Mouse (Mus musculus): Measurements from ENCODE around the gene Olfr1303. TPM values are rescaled to one million over a fixed set of nuclear protein-coding genes. Genes with fewer than 3 reads are reported as not detected.

Gene Olfr1303
- total RNA-seq (2017), result not detected in 2 replicates

DNA sequence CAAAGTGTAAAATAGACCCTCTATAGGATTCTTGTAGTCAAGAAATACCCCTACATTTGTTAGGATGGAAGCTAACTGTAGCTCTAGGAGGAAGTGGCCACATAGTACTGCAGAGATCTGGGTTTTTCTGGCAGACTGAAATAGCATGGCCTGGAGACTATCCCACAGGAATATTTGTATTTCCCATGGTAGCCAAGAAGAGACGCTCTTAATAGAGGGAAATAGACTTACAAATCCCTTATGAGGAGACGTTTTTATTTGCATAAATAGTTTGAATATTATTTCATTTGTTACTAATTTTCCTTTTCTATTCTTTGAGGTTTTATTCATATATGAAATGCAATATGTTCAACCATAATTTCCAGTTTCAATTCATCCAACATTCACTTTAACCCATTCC is at the start of gene Olfr1303:
Gene Olfr1303, minus strand, starts transcription at position 101 of the 400 bp plus-strand sequence.
- no peak for ATAC-seq (replicated peaks in 1 of 2; ENCODE audit: insufficient read depth in 1 of 2, low FRiP score in 2 of 2, low TSS enrichment in 1 of 2, low read depth in 1 of 2, poor library complexity in 2 of 2, severe bottlenecking in 2 of 2)

DNA sequence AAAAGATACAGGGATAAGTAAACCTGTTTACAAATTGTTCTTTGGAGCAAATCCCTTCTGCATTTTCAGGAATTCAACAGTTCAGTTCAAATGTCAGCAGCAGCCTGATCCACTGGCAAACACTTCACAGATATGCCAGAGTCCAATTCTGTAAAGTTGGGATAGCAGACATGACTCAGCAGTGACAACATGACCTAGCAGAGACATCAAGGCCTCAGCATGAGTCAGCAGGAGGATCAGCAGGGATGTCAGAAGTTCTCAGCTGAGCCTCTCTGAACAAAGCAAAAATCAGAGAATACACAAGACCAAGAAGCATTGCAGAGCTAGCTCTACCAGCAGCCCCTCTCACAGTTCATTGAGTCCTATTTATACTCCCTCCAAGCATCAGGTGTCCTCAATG is 7.2 kb downstream of the Olfr1303 start:
- ATAC-seq (replicated peaks in 1 of 2; ENCODE audit: insufficient read depth in 1 of 2, low FRiP score in 2 of 2, low TSS enrichment in 1 of 2, low read depth in 1 of 2, poor library complexity in 2 of 2, severe bottlenecking in 2 of 2), result no peak

DNA sequence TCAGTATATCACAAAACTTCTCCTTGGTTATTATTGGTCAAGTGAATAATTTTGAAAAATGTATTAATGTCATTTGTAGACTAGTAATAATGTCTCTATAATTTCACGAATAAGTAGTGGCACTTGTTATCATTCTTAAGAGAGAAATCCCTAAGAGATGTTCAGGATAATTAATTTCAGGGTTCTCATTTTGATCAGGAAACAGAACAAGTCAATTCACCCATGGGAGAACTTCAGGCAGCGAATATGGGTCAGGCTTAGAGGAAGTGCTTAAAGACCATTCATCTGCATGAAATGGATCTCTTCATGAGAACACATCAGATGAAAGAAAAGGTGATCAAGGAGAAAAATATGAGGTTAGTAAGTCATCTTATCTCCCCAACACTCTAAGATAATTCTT is 43.0 kb downstream of the Olfr1303 start, which contains the start of gene Olfr1302:
Gene Olfr1302, plus strand, starts transcription at position 301 of the 400 bp plus-strand sequence.
- ATAC-seq (replicated peaks in 1 of 2; ENCODE audit: insufficient read depth in 1 of 2, low FRiP score in 2 of 2, low TSS enrichment in 1 of 2, low read depth in 1 of 2, poor library complexity in 2 of 2, severe bottlenecking in 2 of 2), result no peak

Other genes with a start within 250 kb of the Olfr1303 start
- not detected in 2 replicates for gene Olfr1297, start 193.8 kb downstream of the Olfr1303 start, total RNA-seq (2017)
- not detected in 2 replicates for gene Olfr1298, start 171.1 kb downstream of the Olfr1303 start, total RNA-seq (2017)
- gene Olfr1299, start 158.9 kb downstream of the Olfr1303 start, total RNA-seq (2017), result not detected in 2 replicates
- not detected in 2 replicates for gene Olfr1301, start 69.3 kb downstream of the Olfr1303 start, total RNA-seq (2017)
- not detected in 2 replicates for gene Olfr1302, start 42.9 kb downstream of the Olfr1303 start, total RNA-seq (2017)
- not detected in 2 replicates for gene Olfr1305, start 56.8 kb upstream of the Olfr1303 start, total RNA-seq (2017)
- not detected in 2 replicates for gene Olfr1306, start 95.9 kb upstream of the Olfr1303 start, total RNA-seq (2017)
- gene Olfr1307, start 129.1 kb upstream of the Olfr1303 start, total RNA-seq (2017), result not detected in 2 replicates
- gene Olfr1308, start 144.6 kb upstream of the Olfr1303 start, total RNA-seq (2017), result not detected in 2 replicates
- gene Olfr1309, start 169.9 kb upstream of the Olfr1303 start, total RNA-seq (2017), result not detected in 2 replicates
- gene Olfr1310, start 192.4 kb upstream of the Olfr1303 start, total RNA-seq (2017), result not detected in 2 replicates
- gene Olfr1311, start 204.1 kb upstream of the Olfr1303 start, total RNA-seq (2017), result not detected in 2 replicates
- gene Olfr1312, start 229.9 kb upstream of the Olfr1303 start, total RNA-seq (2017), result not detected in 2 replicates

Data from hematopoietic stem cell, adult 5-6 weeks (primary cell).